Mouse (Mus musculus) large intestine, adult 2 months (tissue): ENCODE data around the gene Robo2. TPM values are rescaled to one million over a fixed set of nuclear protein-coding genes. Genes with fewer than 3 reads are reported as not detected.

ENCODE experiments used
- DNase-seq: peaks from one replicate; pipeline ENCODE4 v3.0.0-alpha.2; 2012; ENCODE audit warnings: low read depth, low spot score
- WGBS: fragments of 180-500 bp; shearing (Covaris S2); methylation state at CpG from one replicate; pipeline ENCODE4 v1.1.7; 2018; 5-methylcytosine and 5-hydroxymethylcytosine counted together
- polyA plus RNA-seq: library from polyadenylated mRNA; depleted of rRNA; stranded (reverse); fragments of >200 nt; gene quantifications from 2 replicates; pipeline ENCODE4 v1.2.3, GENCODE M21; 2012

Robo2 gene
- polyA plus RNA-seq, 1 experiment: 2.0 TPM

DNA sequence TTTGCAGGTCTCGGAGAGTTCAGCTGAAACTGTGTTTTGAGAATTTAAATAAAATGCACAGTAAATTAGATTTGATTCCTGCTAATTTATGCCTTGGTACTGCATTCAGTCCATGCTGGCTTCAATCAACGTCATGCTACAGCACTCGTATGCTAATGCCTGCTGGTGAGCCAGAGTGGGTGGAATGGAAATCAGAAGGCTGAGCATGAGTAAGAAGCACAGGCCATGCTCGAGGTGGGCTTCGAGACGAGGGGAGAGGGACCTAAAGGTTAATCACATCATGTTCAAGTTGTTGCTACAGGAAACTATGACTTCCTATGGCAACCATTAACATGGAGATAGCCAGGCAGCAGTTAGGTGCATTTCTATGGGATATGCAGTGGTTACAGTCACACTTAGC, 420.4 kb downstream of the Robo2 start:
- no peak for DNase-seq

DNA sequence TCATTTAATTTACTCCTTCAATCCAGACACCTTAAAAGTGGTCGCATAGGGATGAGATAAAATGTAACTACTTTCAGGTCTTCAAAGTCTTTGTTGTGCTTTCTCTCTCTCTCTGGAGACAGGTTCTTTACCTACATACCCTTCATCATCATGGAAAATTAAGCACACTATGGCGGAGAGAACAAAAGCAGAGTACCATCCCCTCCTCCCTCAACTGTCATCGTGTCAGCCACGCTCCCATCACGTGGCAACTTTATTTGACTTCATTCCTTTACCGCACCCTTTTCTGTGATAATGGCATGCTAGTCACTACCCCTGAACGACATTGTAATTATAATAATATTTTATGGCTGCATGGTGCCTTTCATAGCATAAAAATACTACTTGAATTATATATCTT, 442.1 kb downstream of the Robo2 start:
- 63% methylated on average over 7 of the region's 7 CpGs for WGBS
- DNase-seq: no peak

More for the DNA sequence above, 420.4 kb downstream of the Robo2 start:
- 80% methylated on average over 6 of the region's 6 CpGs for WGBS

DNA sequence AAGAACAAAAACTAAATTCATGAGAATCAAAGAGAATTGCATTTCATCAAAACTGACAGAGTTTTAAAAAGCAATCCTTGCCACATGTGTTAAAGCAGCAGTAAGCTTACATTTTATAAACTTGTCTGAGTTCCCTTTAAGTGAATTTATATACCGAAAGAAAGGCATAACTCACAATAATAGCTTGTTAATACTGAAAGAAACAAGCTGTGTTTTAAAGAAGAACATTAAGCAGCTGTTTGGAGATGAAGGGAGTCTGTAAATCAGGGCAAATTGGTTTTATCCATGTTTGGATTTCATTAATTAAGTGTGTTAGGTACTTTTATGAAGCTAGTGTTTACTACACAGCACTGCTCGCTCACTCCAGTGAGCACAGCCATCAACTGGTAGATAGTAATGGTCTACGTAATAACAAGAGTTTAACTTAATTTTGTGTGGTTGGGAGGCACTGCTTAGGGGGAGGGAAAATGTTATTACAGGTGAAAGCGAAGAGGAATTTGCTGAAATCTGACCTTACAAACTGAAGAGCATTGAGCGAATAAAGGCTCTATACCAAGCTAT, 447.2 kb downstream of the Robo2 start:
- no peak for DNase-seq
- WGBS: 82% methylated on average over 5 of the region's 5 CpGs

DNA sequence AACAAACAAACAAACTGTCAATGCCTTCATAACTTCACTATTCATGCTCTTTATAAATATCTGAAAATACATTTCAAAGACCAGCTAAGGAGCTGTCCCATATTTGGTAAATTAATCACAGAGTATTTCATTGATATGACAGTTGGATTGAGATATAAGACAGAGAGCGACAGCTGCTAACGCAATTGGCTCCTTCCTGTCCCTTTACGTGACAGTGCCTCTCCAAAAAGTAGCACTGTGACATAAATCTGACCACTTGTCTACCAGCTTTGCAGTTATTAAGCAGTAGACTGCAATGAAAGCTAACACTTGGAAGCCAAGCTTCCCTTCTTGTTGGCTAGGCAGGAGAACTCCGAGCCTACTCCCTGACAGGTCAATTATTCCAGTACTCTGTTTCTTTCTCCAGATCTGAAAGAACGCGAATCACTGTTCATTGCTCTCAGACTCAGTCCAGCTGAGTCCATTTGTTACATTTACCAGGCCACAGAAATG, 452.1 kb downstream of the Robo2 start:
- DNase-seq: no peak
- WGBS: 74% methylated on average over 6 of the region's 6 CpGs

GRCm38 (mm10) chr16:73958524-73958846, 453.1 kb downstream of the Robo2 start:
- 59% methylated on average over 1 of the region's 1 CpGs for WGBS
- DNase-seq: no peak

DNA sequence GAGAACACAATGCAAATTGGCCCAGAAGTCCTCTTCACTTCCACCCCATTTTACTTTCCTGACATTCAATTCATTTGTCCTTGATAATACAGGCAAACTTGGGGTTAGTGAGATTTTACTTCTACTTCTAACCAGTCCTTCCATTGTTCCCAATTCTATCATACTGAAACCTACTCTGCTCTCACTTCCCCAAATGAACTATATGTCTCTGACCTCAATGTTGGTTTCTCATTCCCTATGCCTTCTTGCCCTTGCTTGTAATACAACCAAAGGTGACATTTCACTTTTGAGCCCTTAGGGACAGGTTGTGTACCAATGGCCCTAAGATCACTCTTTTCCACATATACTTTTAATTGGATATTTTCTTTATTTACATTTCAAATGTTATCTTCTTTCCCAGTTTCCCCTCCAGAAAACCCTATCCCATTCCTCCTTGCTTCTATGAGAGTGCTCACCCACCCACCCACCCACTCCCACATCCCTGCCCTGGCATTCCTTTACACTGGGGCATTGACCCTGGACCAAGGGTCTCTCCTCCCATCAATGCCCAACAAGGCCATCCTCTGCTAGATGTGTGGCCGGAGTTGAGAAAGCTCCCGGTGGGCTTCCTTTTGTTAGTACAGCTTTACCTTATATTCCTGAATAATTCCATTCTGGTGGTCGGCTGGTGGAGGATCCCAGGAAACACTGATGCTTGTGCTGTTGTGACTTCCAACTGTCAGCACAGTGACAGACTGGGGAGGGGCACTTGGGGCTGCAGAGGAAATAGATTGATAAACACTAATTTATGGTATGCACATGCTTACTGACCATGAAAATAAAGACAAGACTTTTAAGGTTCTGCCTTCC, 453.7 kb downstream of the Robo2 start:
- WGBS: 88% methylated on average over 3 of the region's 3 CpGs
- no peak for DNase-seq

GRCm38 (mm10) chr16:73946171-73946570, 465.5 kb downstream of the Robo2 start:
- 92% methylated on average over 6 of the region's 6 CpGs for WGBS
- no peak for DNase-seq

DNA sequence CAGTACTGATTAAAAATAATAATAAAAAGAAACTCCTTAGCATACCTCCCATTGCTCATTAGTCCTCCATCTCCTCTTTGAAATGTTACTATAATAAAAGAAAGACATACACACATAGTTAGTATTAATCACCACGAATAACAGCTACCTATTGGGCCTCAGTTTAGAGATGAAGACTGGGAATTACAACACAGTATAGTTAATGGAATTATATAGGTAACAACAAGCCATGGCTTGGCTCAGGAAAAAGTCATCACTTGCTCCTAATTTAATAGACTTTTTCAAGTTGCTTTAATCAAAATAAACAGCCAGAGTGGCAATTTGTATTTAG, 471.4 kb downstream of the Robo2 start:
- DNase-seq: no peak
- WGBS: 51% methylated on average over 1 of the region's 1 CpGs

DNA sequence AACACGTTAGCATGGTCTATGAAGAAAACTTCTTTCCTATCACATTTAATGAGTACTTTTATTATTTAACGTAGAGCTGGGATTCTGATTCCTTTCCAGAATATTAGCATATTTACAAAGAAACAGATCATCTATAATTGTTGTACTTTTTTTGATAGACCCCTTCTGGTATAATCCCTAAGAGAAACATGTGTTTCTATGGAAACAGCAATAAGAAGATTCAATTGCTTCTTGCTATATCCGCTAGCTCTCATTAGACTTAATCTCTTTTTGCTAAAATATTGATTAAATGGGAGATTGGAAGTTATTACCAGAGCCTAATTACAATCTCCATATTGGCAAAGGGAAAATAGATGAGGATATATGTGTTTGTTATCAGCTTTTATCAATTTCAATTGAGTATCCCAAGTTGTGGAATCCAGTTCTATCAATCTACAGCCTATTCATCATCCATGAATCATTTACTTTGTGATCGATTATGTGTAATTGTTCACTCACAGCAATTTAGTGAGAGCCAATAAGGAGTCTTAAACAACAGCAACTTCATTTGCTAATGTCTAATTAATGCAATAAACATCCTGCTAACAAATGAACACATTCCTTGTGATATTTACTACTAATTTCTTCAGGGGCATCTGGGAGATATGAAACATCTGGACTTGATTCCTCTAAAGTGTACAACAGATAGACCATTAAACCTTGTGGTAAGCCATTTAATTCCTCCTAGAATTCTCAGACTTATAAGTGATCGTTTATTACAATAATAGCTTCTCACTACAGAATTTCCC, 472.0 kb downstream of the Robo2 start:
- WGBS: 84% methylated on average over 5 of the region's 5 CpGs
- DNase-seq: no peak

DNA sequence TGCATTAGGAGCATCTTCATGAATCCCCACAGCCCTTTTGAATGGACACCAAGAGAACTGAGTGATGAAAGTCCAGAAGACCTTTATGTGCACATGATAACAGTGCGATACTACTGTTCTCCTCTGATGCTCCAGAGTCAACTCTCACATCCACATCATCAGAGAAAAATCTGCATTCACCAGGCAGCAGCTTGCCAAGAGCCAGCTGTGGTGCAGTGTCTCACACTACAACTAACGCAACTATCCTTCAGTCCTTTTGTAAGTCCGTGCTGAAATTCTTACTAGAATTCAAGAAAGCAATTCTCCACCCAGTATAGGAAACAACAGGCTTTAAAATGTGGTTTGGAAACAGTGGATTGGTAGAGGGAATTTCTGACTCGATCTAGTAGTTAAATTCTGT, 481.3 kb downstream of the Robo2 start:
- WGBS: 79% methylated on average over 4 of the region's 4 CpGs
- no peak for DNase-seq

DNA sequence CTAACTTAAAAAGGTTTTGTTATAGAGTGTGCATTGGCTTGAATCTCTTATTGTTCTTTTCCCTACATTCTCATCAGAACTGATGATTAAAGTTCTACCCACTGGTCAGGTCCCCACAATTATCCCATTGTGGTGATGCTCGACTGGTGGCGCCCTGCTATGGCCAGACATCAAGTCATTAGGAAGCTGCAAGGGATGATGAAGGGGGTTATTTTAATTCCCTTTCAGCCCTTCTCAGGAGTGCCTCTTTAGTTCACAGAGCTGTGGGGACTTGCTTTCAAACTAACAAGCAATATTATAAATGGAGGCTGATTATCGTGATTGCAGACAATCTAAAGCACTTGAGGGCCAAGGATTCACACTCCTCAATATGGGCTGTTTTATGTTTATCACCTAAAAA, 484.1 kb downstream of the Robo2 start:
- DNase-seq: no peak
- WGBS: 93% methylated on average over 3 of the region's 3 CpGs

DNA sequence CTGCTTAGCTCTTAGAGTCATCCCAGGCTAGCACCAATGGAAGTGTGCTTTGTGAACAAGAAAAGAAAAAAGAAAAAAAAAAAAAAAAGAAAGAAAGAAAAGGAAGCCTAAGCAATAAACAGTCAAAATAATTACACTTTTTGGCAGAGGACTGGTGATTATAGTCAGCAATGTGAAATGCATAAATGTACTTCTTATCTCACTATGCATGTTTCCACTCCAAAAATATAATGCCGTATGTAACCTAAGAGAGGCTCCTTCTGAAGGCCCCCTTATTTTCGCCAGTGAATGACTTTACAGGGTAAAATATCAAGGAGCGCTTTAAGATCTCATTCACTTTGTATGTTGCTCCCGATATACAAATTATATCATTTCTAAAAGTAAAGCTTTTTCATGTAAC, 496.2 kb downstream of the Robo2 start:
- DNase-seq: no peak
- WGBS: 90% methylated on average over 4 of the region's 4 CpGs

- 71% methylated on average over 4 of the region's 4 CpGs for WGBS
- DNase-seq: no peak
Measured at GRCm38 (mm10) chr16:73914936-73915335, 496.7 kb downstream of the Robo2 start.

DNA sequence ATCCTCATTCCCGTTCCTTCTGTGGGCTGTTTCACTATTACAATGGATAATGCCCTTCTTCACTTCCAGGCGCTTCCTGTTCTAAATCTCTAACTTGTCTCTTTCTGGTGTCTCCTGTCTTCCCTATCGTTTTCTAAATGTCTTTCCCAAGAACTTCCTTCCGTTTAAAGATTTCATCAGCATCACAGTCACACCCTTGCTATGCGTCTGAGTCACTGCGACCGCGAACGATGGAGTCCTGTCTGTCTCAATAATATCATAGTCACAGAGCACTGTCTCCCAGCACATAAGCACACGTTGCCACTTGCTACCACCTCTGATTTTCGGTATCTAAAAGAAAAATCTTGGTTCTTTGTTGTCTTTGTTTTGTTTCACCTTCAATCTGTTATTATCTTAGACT, 503.1 kb downstream of the Robo2 start:
- WGBS: 82% methylated on average over 11 of the region's 11 CpGs

GRCm38 (mm10) chr16:73896856-73897255, 514.8 kb downstream of the Robo2 start:
- no peak for DNase-seq
- 94% methylated on average over 11 of the region's 11 CpGs for WGBS

More for the DNA sequence above, 503.1 kb downstream of the Robo2 start:
- DNase-seq: no peak

- 77% methylated on average over 1 of the region's 1 CpGs for WGBS
Measured at GRCm38 (mm10) chr16:73881911-73882310, 529.7 kb downstream of the Robo2 start.

GRCm38 (mm10) chr16:73877973-73878372, 533.7 kb downstream of the Robo2 start:
- 58% methylated on average over 3 of the region's 3 CpGs for WGBS
- DNase-seq: no peak

More at GRCm38 (mm10) chr16:73881911-73882310, 529.7 kb downstream of the Robo2 start:
- DNase-seq: no peak

DNA sequence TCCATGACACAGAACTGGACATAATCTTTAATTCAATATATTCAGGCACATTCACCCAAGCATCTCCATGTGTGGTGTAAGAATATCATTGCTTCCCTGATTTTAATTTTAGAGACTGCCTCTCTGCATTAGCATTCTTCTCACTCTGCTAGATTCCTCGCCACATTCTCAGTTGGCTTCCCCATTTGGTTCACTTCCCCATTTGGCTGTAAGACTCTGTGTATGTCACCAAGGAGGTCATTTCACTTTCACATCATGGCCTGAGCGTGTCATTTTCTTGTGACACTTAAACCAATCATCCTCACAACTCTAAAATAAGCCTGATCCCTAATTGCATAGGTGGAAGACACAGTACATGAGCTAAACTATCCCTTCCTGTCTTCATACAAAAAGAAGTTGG, 536.6 kb downstream of the Robo2 start:
- 81% methylated on average over 2 of the region's 2 CpGs for WGBS
- DNase-seq: no peak

GRCm38 (mm10) chr16:73873828-73874558, 537.6 kb downstream of the Robo2 start:
- WGBS: 88% methylated on average over 5 of the region's 5 CpGs
- DNase-seq: no peak

- no peak for DNase-seq
- 15% methylated on average over 5 of the region's 5 CpGs for WGBS
Measured at GRCm38 (mm10) chr16:73870296-73870695, 541.3 kb downstream of the Robo2 start.
